Mouse (Mus musculus) heart, adult 8-10 months (tissue): ENCODE data around the gene Dtnbp1. TPM values are rescaled to one million over a fixed set of nuclear protein-coding genes. Genes with fewer than 3 reads are reported as not detected.
A peak's percentile ranks its signal among the peaks of the same experiment; 100 is the strongest.

Experiments
- DNase-seq: peaks from one replicate; pipeline ENCODE4 v3.0.0; 2022; ENCODE audit warnings: low spot score
- total RNA-seq, 4 experiments: library from RNA; stranded (reverse); gene quantifications; 2 replicates each; pipeline ENCODE4 v1.2.4; 2022

Gene Dtnbp1
- total RNA-seq = 100 to 1,000 TPM; 126 to 144 (median 133) TPM

DNA sequence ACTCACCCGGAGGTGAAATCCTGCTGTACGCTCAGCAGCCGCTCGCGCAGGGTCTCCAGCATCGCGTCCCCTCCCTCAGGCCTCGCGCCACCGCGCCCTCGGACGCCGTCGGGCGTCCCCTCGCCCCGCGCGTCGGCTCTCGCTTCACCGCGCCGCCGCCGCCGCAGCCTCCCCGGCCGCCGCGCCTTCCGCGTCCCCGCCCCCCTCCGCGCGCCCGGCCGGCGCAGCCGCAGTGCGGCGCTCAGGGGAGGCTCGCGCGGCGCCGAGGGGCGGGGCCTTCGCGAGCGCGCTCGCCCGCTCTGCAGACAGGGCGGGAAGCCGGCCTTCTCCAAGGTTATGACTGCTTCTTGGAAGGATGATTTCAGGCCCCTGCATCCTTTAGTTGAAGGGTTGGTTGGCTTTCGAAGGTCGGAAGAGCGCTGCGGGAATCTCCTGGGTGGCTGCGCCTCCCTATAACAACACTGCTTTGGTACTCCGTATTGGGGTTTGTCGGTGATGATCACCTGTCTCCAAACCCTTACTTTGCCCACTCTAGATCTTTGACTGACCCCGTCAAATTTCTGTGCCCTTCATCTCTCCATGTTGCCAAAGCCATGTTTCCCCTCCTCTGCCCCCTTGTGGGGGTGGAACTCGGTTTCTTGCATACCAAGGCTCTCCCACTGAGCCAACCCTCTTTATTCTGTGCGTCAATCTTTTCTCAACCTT lies at the start of gene Dtnbp1:
TSS of gene Dtnbp1 (minus strand) at position 237 of the 705 bp plus-strand sequence.
- peak; percentile 47 for DNase-seq

DNA sequence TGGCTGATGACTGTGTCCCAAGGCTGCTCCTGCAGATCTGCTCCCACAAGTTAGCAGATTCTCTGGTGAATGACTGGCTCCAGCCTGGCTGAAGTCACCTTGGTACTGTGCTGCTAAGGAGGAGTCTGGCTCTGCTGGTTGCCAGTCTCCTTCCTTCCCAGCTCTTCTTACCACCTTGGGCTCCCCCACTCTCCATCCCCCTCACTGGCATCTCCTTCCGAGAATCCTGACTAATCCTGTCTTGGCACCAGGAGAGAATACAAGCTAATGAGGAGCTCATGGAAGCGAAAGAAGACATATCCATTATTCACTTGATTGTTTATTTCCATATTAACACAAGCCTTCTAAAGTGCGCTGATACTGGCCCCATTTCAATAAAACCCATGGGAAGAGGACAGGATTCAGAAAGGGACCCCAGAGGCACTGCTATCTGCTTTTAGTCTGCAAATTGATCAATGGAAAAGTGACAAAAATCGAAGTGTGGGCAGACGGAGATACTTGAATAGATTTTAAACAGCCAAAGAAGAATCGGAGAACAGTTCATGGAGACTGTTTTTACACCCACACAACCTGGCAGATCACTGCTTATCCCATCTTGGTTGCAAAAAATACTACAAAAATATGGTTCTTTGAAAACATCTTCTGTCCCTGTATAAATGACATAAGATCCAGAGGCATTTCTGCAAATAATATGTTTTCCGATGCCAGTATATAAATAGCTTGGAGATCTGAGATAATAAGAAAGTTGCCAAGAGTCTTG lies 47.5 kb upstream of the Dtnbp1 start:
- no peak for DNase-seq

DNA sequence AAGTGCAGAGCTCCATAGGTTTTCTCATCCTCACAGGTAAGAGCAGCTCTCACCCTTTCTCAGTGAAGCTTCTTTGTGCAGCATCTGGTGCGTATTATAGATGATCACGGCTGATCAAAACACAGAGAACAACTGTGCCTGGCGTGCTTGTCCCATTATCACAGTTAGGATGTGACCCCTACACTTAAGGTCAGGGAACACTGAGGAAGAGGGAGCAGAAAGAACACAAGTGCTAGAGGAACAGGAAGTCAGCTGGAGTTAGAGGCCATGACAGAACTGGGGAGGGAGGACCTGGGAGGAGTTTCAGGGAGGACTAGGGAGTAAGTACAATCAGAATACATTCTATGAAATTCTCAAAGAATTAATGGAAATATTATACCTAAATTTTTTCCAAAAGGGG lies 41.5 kb upstream of the Dtnbp1 start:
- no peak for DNase-seq

DNA sequence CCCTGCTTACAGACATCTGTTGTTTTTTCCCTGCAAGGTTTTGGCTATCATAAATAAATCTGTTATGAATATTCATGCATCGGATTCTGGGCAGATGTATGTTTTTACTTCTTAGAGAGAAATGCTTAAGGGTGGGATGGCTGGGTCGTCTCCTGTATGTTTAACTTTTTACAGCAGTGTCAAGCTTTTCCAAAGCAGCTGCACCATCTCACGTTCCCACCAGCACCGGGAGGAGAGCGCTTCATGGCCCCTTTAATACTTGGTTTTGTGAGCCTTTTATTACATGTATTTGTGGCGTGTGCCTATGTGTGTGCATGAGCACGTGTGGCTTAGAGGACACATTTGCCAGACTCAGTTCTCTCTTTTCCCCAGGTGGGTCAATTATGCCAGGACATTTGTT lies 38.8 kb upstream of the Dtnbp1 start:
- DNase-seq = no peak

DNA sequence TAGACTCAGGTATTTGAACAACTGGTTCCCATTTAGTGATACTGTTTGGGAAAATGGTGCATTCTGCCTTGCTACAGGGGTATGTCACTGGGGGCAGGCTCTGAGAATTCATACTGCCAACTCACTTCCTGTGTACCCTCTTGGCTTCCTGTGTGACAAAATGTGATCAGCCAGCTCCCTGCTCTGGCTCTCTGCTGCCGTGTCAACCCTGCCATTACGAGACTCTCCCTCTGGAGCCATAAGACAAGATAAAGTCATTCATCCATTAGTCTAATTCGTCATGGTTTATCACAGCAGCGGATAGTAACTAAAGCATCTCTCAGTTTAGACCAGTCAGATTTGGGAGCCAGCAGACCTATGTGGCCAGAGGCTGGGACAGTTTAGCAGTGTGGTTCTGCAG lies 38.2 kb upstream of the Dtnbp1 start:
- DNase-seq = no peak

DNA sequence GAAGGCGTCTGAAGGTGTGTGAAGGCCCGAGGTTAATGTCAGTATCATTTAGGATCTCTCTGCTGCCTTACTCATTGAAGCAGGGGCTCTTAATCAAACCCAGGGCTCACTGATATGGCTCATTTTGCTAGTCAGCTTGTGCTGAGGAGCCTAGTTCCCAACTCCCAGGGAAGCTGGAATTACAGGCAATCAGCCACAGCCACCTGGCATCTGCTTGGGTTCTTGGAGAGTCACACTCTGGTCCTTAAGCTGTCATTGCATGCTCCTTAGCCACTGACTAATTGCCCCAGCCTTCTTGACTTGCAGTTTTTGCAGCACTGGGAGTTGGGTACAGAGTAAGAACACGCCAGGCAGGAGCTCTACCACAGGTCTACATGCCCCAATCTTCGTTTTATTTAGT lies 34.5 kb upstream of the Dtnbp1 start:
- DNase-seq = no peak

DNA sequence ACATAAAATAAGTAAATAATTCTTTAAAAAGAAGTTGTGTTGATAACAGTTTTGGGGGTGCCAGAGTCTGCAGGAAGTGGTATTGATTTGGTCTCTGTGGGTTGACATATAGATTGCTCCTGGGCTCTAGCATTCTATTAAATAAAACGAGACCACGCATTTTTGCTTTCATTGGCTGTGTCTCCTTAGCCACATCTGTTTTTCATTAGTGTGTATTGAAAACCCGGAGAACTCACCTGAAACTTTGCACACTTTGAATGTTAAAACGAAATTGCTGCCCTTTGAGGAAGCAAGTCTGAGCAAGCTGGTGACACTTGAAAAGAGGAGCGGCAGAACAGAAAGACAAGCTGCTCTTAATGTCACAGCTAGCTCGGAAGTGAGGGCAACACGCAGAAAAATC lies 32.8 kb upstream of the Dtnbp1 start:
- no peak for DNase-seq

DNA sequence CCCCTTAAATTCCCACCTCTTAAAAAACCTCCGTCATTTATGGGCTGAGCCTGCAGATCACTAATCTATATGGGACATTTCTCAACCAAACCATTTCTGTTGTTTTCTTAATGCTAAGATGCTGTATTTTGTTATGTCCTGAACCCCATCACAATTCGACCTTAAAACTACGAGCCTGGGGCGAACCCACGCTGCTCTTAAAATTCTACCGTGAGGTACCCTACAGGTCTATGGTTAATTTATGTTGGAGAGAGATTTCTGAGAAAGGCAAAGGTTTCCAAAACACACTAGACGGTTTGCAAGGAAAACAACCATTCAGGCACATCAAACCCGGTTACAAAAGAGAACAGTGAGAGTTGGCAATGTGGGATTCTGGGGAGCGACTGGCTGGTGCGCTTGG lies 31.4 kb upstream of the Dtnbp1 start:
- no peak for DNase-seq

DNA sequence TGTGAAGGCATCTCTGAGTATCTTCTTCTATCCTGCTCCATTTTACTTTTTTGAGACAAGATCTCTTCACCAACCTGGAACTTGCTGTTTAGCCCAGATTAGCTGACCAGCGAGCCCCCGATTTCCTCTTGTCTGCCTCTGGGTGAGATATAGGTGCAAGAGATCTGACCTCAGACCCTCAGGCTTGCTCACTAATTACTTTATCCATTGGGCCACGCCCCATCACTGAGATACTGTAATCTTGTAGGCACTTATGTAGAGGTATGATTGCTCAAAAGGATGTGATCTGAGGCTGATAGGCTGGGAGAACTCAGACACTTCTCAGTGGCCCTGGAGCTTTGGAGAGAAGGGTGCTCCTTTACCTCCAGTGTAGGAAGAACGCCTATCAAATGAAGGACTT lies 30.5 kb upstream of the Dtnbp1 start:
- DNase-seq = no peak

DNA sequence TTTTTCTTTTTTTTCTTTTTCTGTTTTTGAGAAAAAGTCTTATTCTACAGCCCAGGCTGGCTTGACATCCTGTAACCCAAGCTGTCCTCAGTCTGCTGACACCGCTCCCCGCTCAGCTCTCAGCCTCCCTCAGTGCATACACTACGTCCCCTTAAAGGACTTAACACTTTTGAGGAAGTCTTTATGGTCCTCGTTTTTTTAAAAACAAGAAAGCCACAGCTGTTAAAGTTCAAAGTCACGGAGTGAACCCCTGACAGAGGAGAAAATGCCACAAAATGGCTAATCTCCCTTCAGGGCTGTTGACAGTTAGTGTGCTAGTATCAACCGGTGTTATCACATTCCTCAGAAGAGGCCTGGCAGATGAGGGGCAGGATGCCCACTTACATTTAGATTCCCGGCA lies 29.8 kb upstream of the Dtnbp1 start:
- no peak for DNase-seq

DNA sequence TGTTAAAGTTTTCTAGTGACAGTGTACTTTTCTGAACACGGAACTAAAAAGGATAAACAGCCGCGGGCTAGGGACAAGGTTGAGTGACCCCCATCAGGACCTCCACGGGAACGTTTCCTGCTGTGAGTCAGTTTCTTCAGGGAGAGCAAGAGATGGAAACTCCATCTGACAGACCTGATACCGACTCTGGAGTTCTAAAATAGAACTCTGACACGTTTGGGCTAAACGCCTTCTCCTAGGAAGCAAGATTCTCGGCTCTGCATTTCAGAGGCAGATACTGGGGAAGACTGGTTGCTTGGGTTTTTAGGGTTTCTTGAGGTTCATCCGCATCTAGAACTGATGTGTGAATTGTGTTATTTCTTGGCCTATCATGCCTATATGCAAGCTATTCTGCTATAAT lies 29.4 kb upstream of the Dtnbp1 start:
- no peak for DNase-seq

DNA sequence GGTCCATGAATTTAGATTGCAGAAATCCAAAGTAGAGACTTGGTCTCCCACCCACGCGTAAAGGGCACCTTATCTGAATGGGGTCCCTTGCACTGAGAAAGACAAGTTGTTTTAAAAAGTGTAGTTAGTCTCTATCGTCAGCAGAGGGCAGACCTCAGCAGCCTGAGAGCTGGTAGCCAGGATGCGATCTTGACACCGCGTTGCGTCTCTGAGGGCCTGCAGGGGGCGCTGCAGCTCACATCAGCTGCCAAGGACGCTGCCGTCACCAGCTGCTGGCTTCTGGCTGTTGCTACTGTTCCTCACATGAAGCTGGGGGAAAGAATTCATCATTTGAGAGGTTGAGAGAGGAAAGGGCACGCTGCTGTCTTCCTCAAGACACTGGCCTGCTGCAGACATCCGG lies 28.9 kb upstream of the Dtnbp1 start:
- DNase-seq = peak; percentile 89

DNA sequence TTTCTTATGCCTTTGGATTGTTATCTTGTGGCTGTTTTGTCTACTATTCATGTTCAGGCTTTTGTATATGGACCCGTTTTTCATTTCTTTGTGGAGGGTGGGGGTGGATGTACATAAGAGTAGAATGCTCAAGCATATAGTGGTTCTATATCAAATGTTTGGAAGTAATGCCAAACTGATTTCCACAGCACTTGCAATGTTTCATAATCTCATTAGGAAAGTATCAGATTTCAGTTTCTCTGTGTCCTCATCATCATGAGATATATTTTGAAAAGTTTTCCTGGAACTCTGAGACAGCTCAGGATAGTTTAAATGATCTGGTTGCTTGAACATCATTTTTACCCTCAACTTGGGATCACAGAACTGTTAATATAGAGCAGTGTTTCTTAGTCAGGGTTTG lies 27.8 kb upstream of the Dtnbp1 start:
- DNase-seq = no peak

DNA sequence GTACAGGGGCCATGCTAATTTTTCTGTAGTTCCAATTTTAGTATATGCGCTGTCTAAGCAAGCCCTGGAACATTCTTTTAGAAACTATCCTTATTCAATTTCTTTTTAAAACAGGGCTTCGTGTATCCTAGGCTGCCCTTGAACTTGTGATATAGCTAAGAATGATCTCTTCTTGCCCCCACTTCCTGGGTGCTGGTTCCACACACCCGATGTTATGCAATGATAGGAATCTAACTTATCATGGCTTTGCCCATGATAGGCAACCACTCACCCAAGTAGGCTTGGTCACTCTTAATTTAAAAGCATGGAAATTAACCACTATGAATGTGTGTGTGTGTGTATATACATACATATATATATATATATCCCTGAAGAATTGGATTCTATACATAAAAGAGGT lies 24.3 kb upstream of the Dtnbp1 start:
- DNase-seq = no peak

DNA sequence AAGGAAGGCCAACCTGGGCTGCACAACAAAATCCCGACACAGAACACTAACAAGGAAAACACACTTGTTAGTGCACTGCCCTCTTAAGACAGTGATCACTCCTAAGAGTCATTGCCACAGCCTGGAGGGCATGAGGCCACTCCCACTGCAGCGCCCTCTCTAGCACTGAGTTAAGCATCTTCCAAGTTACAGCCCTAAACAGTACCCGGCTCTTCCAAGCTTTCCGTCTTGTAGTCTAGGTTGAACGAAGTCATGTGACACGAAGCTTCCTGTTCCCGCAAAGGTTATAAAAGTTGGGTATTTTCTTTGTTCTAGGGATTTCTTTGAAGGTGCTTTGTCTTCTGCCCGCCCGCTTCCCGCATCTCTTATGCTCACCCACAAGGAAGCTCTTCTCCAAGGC lies 22.9 kb upstream of the Dtnbp1 start:
- no peak for DNase-seq

DNA sequence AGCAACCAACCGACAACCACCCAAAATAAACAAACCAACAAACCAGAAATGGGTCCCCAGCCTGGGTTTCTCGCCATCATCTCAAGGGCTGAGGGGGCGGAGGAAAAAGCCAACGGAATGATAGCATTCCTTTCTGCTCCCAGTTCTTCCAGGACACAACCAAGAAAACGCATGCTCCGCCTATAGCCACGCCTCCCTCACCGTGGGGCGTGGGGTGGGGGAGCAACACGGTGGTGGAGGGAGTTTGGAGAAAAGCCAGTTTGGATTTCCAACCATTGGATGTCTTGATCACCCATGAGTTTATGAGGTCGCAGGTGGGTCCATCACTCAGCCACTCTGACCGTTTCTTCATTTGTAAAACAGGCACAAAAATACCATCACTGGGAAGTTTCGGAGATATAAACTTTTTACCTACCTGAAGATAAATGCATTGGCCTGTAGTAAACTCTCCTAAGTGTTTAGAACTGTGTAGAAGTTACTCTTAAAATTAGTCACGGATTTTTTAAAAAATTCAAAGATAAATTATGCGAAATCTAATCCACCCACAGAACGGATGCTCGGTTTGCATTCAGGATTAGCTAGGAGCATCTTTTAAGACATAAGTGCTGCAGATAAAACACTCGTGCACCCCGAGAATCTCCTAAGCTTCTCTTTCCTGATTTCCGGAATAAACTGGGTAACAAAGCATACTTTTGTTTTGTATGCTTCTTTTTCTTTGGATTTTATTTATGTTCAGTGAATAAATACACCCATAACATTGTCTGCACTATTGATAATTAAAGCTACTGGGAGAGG lies 21.6 kb upstream of the Dtnbp1 start:
- no peak for DNase-seq

DNA sequence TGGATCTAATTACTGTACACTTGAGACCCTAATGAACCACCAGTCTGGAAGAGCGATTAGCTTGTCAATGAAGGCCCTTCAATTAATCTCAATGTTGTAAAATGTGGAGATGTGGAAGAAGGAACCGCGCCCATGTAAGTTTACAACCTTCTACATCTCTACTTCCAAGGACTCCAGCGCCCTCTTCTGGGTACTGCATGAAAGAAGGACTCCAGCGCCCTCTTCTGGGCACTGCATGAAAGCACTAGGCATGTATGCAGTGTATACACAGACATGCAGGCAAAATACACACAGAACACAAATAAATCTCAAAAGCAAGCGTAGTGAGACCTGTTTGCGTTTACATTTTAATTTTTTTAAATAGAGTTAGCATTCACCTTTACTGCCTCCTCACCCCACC lies 6.2 kb upstream of the Dtnbp1 start:
- no peak for DNase-seq

DNA sequence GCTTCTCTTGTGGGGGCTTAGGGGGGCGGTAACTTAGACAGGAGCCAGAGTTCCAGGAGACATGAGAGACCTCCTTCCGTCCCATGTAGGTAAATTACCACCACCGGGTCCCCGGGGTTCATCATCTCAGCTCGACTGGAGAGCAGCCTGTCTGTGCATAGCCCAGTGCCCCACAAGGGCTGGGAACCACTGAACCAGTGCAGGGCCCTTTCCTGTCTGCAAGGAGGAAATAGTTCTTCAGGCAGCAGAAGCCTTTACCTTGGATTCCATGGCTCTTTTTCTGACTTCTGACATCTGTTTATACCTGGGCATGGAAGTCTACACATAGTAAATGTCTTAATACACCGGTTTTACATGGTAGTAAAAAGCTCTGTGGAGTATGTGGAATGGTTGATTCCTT lies 5.8 kb upstream of the Dtnbp1 start:
- DNase-seq = no peak

DNA sequence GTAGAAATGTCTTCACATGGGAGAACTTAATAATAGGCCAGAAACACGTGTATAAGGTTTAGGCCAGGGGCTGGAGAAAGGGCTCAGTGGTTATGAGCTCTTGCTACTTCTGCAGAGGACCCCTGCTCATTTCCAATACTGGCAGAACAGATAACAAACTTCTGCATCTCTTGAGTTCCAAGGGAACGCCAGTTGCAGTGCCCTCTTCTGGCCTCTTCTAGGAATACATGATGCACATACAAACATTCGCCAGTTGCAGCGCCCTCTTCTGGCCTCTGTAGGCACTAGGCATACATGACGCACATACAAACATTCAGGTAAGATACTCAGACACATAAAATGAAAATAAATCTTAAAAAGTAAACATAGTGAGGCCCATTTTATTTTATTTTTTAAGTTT lies 4.5 kb upstream of the Dtnbp1 start:
- no peak for DNase-seq

DNA sequence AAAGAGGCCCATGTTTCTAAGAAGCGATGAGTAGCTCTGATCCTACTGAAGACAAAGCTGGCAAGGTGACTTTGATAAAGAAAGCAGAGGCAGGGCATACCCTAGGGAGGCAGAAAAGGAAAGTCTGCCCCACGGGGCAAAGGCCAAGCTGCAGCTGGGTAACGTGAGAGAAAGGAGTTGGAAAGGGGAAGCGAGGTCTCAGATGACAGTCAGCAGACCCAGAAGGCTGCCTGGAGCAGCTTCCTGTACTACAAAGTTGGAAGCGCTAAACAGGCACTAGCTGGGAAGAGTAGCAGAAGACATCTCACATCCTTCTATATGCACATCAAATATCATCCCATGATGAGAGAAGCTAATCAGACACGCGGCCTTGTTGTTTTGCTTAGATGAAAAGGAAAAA lies 3.9 kb upstream of the Dtnbp1 start:
- DNase-seq = no peak

DNA sequence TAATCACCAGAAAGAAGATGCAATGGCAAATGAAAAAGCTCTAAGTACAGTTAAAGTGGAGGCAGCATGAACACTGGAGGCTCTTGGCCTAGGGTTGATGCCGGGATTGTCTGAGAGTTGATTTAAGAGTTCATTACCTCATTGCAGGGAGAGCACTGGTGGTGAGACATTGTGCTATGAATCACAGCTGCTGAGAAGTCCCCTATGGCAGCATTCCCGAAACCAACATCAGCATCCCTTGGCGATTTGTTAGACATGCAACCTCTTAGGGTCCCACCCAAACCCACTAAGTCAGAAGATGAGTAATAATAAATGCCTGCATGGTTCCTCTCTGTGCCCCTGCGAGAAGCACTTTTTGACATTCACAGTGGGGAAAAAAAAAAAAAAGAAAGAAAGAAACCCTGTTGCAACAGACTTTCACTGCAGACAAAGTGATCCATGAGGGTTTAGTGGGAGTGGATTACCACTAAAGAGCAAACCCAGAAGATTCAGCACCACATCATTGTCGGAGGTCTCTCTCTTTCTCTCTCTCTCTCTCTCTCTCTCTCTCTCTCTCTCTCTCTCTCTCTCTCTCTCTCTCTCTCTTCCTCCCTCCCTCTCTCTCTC lies 3.1 kb upstream of the Dtnbp1 start:
- no peak for DNase-seq

DNA sequence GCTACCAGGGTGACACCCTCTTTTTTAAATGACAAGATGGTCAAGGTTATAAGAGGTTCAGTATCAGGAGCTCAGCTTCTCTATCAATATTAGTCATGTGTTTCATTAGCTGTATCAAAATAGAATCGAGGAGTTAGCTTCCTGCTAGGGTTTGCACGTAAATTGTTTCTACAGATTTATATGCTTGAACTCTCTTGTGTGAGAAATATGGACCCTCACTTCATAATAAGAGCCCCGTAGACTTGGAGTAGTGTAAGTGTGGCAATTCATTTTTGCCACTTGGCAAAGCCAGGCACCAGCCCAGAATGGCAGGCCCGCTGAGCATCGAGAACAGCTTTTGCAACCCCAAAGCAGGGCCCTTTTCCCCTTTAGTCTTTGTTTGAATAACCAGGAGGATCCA lies 1.1 kb upstream of the Dtnbp1 start:
- DNase-seq = no peak
